Mouse (Mus musculus): Measurements from ENCODE around the gene Tle3. TPM values are rescaled to one million over a fixed set of nuclear protein-coding genes. Genes with fewer than 3 reads are reported as not detected.

Tle3 gene
- total RNA-seq, 2 experiments from 2014 or later: 82.4 to 92.7 TPM

GRCm38 (mm10) chr9:61359741-61360140, 12.4 kb upstream of the Tle3 start:
- DNase-seq: no peak

DNA sequence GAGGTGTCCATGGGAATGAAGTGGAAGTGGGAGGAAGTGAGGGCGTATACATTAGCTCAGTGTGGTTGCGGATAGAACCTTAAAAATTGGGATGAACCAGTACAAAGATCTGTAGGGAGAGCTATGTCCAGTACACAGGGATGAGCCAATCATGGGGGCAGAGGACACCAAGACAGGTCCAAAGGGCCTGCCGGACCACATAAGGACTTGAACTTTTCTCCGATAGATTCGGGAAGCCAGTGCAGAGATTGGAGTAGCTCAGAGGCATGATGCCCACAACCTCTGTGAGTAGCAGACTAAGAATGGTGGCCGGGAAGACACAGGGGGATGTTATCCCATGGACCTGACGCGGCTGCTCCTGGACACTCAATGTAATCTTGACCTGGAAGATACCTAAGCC, 12.0 kb upstream of the Tle3 start:
- DNase-seq: no peak

GRCm38 (mm10) chr9:61360727-61361631, 11.2 kb upstream of the Tle3 start:
- DNase-seq: peak; percentile 64

DNA sequence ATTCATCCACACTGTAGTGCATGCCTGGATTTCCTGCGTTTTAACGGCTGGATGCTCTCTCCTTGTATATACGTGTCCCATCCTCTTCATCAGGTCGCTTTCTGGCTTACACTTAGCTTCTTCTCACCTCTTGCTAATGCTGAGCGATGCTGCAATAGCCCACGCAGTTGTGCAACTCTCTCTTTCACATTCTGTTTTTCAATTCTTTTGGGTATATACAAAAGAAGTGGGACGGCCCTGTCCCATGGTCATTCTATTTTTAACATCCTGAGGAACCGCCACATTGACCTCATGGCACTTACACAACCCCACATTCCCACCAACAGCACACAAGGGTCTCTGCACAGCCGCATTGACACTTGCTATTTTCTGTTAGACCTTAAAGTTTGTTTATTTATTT, 9.0 kb upstream of the Tle3 start:
- no peak for DNase-seq

DNA sequence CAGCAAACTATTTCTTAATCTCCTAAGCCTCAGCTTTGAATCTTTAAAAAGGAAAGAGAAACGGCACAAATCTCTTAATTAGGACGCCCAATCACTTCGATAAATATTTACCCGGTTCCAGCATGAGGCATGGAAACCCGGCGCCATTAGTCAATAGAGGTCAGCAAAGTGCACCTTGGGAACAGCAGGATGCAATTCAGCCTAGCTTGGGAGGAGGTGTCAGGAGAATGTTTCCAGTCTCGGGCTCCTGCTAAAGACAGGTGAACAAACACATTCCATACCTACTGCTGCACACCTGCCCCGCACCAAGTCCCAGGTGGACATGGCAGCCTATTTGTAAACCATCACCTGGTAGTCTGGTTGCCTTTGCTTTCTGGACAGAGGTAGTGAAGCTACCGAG, 6.1 kb upstream of the Tle3 start:
- no peak for DNase-seq

- no peak for DNase-seq
These were observed 5.0 kb upstream of the Tle3 start for GRCm38 (mm10) chr9:61367156-61367555.

- peak; percentile 24 for DNase-seq
These were observed 4.2 kb upstream of the Tle3 start for GRCm38 (mm10) chr9:61367857-61368566.

- DNase-seq: peak; percentile 82
These were observed 3.5 kb upstream of the Tle3 start for GRCm38 (mm10) chr9:61368567-61369240.

DNA sequence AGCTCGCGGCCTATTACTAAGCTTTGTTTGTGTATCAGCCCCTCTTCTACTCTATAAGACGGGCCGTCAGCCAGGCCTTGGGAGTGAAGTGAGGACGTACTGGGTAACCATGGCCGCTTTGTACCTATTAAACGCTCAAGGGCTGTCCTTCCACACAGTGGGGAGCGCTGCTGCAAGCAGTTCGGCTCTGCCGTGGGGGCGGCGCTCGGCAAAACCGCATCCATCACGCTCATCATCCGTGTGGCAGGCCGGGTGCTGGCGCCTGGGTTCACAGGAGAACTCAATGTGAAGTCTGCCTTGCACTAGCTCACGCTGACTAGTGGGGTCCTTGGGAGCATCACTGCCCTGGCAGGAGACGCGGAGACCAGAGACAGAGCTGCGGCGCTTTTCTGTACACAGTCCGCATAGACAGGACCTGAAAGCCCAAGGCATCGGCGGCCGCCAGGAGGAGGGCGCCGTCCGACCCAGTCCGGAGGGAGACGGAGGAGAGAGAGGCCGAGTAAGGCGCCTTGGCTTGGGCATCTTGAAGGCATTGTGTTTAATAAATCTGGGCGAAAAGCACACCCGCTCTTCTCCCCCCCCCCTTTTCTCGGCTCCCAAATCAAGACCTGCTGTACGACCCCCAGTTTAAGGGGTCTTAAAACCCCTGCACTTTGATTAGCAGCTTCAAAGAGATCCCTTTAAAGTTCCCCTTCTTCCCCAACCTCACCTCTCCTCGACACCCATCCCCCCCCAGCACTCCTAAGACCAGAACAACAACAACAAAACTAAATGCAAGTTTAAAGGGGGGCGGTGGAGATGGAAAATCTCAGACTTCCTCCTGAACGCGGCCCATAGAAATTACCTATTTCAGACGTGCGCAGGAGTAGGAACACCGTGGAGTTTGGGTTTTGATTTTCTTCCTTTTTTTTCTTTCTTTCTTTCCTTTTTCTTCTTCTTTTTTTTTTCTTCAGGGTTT, 2.6 kb upstream of the Tle3 start:
- DNase-seq: peak; percentile 83

DNA sequence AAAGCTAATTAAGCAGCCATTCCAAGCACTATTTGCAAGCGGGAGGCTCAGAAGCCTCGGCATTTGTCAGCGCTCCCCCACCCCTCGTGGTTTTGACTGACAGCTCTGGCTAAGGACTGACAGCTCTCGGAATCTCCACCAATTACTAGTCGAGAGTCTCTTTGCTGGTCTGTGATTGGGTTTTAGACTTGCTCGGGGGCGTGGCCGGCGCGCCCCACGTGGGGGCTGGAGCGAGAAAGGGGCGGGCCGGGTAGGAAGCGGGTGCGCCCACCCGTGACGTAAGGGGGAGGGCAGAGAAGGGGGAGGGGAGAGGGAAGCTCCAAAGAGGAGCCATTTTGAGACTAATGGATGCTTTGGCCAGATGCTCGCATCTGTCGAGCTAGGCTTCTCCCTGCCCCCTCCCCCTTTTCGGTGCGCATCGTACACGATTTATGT, 1.7 kb upstream of the Tle3 start:
- DNase-seq: peak; percentile 99

GRCm38 (mm10) chr9:61370889-61371754, 1.0 kb upstream of the Tle3 start:
- peak; percentile 79 for DNase-seq

DNA sequence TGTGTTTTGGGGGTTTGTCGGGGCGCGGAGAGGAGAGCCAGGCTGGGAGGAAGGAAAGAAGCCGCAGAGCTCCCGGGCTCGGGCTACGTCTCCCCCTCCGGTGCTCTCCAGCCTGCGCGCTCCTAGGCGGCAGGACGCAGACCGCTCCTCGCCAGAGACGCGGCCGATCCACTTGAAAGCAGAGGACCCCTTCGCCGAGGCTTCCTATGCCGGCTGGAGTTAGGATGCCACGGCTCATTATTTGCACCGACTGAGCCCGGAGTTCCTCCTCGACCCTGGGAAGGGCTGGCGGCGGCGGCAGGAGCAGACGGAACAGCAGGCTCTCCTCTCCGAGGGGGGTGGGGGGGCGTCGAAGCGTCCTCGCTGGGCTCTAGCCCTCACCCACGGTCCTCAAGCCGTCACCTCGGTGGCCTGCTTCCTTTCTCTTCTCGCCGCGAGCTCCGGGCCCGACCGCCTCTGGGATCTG, 377 bp downstream of the Tle3 start:
- DNase-seq: no peak

GRCm38 (mm10) chr9:61372976-61373633, 939 bp downstream of the Tle3 start:
- peak; percentile 67 for DNase-seq

DNA sequence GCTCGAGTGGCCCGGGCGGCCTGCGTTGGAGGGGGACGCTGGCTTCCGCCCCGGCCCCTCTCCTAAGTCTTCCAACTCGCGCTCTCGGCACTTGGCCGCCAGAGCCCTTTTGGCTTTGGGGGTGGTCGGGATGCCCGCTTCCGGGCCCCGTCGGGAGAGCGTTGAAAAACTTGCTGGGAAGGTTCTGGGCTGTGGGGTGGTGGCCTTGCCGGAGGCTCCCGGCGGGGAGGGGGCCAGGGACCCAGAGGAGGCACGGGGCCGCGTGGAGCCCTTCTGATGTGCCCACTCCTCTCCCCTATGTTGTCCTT, 1.4 kb downstream of the Tle3 start:
- peak; percentile 55 for DNase-seq

- peak; percentile 64 for DNase-seq
These were observed 2.1 kb downstream of the Tle3 start for GRCm38 (mm10) chr9:61373942-61374900.

GRCm38 (mm10) chr9:61375002-61375401, 2.8 kb downstream of the Tle3 start:
- DNase-seq: peak; percentile 52

DNA sequence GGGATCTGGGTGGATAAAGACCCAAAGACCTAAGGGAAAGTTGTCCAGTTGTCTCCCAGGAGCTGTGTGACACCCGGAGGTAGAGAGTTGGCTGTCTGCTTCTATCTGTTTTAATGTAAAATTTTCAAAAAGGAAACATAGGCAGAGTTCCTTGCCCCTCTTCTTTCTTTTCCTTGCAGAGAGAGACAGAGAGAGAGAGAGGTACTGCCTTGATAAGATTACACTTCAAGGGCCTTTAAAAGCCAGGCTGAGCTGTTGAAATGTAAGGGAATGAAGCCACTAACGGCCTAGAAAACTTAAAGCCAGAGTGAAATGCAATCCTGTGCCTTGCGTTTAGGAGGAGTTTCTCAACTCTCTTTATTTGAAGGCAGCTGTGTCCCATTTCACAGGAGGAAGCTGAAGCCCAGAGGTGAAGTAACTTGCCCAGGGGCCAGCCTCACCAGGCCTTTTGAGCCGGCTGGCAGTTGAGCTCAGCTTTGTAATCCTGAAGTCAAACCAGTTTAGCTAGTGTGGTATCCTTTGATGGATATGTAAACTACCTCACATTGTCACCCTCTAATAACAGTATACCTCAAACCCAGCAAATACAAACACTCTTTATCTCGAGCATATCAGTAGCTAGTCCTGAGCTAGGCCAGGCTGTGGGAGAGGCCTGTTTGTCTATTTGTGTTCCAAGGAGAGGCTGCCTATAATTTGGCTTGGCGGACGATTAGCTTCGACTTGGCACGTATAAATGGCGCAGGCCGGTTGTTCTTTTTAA, 3.8 kb downstream of the Tle3 start:
- DNase-seq: no peak

GRCm38 (mm10) chr9:61376650-61377049, 4.5 kb downstream of the Tle3 start:
- DNase-seq: no peak

Data from adrenal gland, postnatal 10 days (tissue).